Mouse (Mus musculus): ENCODE results near the gene Fzd2. TPM values are rescaled to one million over a fixed set of nuclear protein-coding genes. Genes with fewer than 3 reads are reported as not detected.

Gene Fzd2
- polyA plus RNA-seq, 1 experiment: 66.9 TPM

- Histone ChIP-seq H3K4me3 (no peak overlapping the region), H3K27me3 (ENCODE audit: control insufficient read depth, insufficient read depth, insufficient read length) (no peaks in the 10 kb centered on the region), H3K79me2 (ENCODE audit: control insufficient read depth, insufficient read depth) (no peaks in the 10 kb centered on the region), H3K4me2 (ENCODE audit: low read depth) (peak overlapping the region; percentile 54), H3ac (ENCODE audit: control insufficient read depth, insufficient read length) (no peak overlapping the region), H3K36me3 (ENCODE audit: control insufficient read depth, insufficient read depth) (no peaks in the 10 kb centered on the region)
- TF ChIP-seq TCF3 (IDR thresholded peaks at IDR 0.05; ENCODE audit: insufficient read length, low read depth): peak; percentile 94
- peak; percentile 24 for TF ChIP-seq USF1 (IDR thresholded peaks at IDR 0.05; ENCODE audit: low read depth)
- TF ChIP-seq POLR2A (IDR thresholded peaks at IDR 0.05; ENCODE audit: insufficient read length, low read depth): peak; percentile 55
- TF ChIP-seq MAX (IDR thresholded peaks at IDR 0.05; ENCODE audit: low read depth): peak; percentile 54
- TF ChIP-seq MYOG (IDR thresholded peaks at IDR 0.05; ENCODE audit: control insufficient read depth in 1 of 3, insufficient read depth in 1 of 3, insufficient read length in 2 of 3, low read depth in 2 of 3): peak; percentile 88 to 99 (median 95)
- TF ChIP-seq SRF (IDR thresholded peaks at IDR 0.05; ENCODE audit: control insufficient read depth, insufficient read length, low read depth): no peak
- no peak for TF ChIP-seq POLR2AphosphoS2 (IDR thresholded peaks at IDR 0.05; ENCODE audit: insufficient read length, low read depth)
- TF ChIP-seq TCF12 (IDR thresholded peaks at IDR 0.05; ENCODE audit: insufficient read depth, poor library complexity, severe bottlenecking): peak; percentile 92
- TF ChIP-seq MYOD1 (IDR thresholded peaks at IDR 0.05; ENCODE audit: control insufficient read depth in 1 of 3, insufficient read length in 2 of 3, low read depth in 2 of 3): peak in 2 of 3 experiments; percentile 99
- no peak for TF ChIP-seq CEBPB (IDR thresholded peaks at IDR 0.05; ENCODE audit: insufficient read depth, poor library complexity, severe bottlenecking)
Measured at GRCm38 (mm10) chr11:102636887-102637286, 32.7 kb downstream of the Fzd2 start.

DNA sequence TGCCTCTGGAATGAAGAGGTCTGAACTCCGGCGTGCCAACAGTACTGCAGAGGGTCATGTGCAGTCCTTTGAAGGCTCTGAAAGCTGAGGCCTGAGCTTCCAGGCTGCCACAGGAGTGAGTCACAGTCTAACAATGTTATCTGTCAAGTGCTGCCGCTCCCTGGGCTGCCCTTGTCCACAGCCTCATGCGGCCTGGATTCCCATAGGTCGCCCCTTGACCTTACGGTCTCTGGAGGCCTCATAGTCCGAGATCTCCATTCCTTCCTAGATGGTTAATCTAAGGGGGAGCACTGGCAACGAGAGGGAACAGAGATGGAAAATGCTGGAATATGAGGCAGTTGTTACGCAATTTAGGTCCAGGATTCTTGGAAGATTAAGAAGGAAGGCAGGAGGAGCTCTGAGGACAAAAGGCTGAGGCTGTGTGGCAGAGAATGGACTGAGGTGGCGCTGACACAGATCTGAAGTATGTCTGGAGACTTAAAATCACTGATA is 39.7 kb downstream of the Fzd2 start:
- TF ChIP-seq POLR2A (IDR thresholded peaks at IDR 0.05; ENCODE audit: insufficient read length, low read depth) (peak; percentile 40), MAX (IDR thresholded peaks at IDR 0.05; ENCODE audit: low read depth) (no peak), MYOG (IDR thresholded peaks at IDR 0.05; ENCODE audit: control insufficient read depth in 1 of 3, insufficient read depth in 1 of 3, insufficient read length in 2 of 3, low read depth in 2 of 3) (peak in 1 of 3 experiments; percentile 84), TCF3 (IDR thresholded peaks at IDR 0.05; ENCODE audit: insufficient read length, low read depth) (peak; percentile 36), POLR2AphosphoS2 (IDR thresholded peaks at IDR 0.05; ENCODE audit: insufficient read length, low read depth) (no peak), MYOD1 (IDR thresholded peaks at IDR 0.05; ENCODE audit: control insufficient read depth in 1 of 3, insufficient read length in 2 of 3, low read depth in 2 of 3) (peak in 1 of 3 experiments; percentile 75), CEBPB (IDR thresholded peaks at IDR 0.05; ENCODE audit: insufficient read depth, poor library complexity, severe bottlenecking) (peak; percentile 95), TCF12 (IDR thresholded peaks at IDR 0.05; ENCODE audit: insufficient read depth, poor library complexity, severe bottlenecking) (peak; percentile 64), USF1 (IDR thresholded peaks at IDR 0.05; ENCODE audit: low read depth) (peak; percentile 72)
- peak overlapping the region; percentile 81 for H3K4me2 ChIP-seq (ENCODE audit: low read depth)
- no peaks in the 10 kb centered on the region for H3K36me3 ChIP-seq (ENCODE audit: control insufficient read depth, insufficient read depth)
- H3ac ChIP-seq (ENCODE audit: control insufficient read depth, insufficient read length): no peak overlapping the region
- no peak overlapping the region for H3K4me3 ChIP-seq
- no peaks in the 10 kb centered on the region for H3K79me2 ChIP-seq (ENCODE audit: control insufficient read depth, insufficient read depth)
- H3K27me3 ChIP-seq (ENCODE audit: control insufficient read depth, insufficient read depth, insufficient read length): no peaks in the 10 kb centered on the region

GRCm38 (mm10) chr11:102646226-102646625 is 42.0 kb downstream of the Fzd2 start:
- no peak for TF ChIP-seq MYOG (IDR thresholded peaks at IDR 0.05; ENCODE audit: control insufficient read depth in 1 of 3, insufficient read depth in 1 of 3, insufficient read length in 2 of 3, low read depth in 2 of 3)
- no peak for TF ChIP-seq POLR2AphosphoS2 (IDR thresholded peaks at IDR 0.05; ENCODE audit: insufficient read length, low read depth)
- TF ChIP-seq REST (IDR thresholded peaks at IDR 0.05; ENCODE audit: insufficient read depth, insufficient read length): no peak
- no peak for TF ChIP-seq E2F4 (IDR thresholded peaks at IDR 0.05; ENCODE audit: insufficient read depth)
- TF ChIP-seq POLR2A (IDR thresholded peaks at IDR 0.05; ENCODE audit: insufficient read length, low read depth): no peak
- TF ChIP-seq SRF (IDR thresholded peaks at IDR 0.05; ENCODE audit: control insufficient read depth, insufficient read length, low read depth): no peak
- Histone ChIP-seq H3K79me2 (ENCODE audit: control insufficient read depth, insufficient read depth) (no peaks in the 10 kb centered on the region), H3K4me3 (no peak overlapping the region), H3K27me3 (ENCODE audit: control insufficient read depth, insufficient read depth, insufficient read length) (no peaks in the 10 kb centered on the region), H3ac (ENCODE audit: control insufficient read depth, insufficient read length) (no peak overlapping the region), H3K36me3 (ENCODE audit: control insufficient read depth, insufficient read depth) (no peaks in the 10 kb centered on the region), H3K4me2 (ENCODE audit: low read depth) (no peak overlapping the region)

- no peak for TF ChIP-seq TCF3 (IDR thresholded peaks at IDR 0.05; ENCODE audit: insufficient read length, low read depth)
- TF ChIP-seq USF1 (IDR thresholded peaks at IDR 0.05; ENCODE audit: low read depth): no peak
- no peak for TF ChIP-seq MAX (IDR thresholded peaks at IDR 0.05; ENCODE audit: low read depth)
- TF ChIP-seq E2F4 (IDR thresholded peaks at IDR 0.05; ENCODE audit: insufficient read depth): no peak
- no peak for TF ChIP-seq MYOG (IDR thresholded peaks at IDR 0.05; ENCODE audit: control insufficient read depth in 1 of 3, insufficient read depth in 1 of 3, insufficient read length in 2 of 3, low read depth in 2 of 3)
- no peak for TF ChIP-seq POLR2AphosphoS2 (IDR thresholded peaks at IDR 0.05; ENCODE audit: insufficient read length, low read depth)
- no peak for TF ChIP-seq MYOD1 (IDR thresholded peaks at IDR 0.05; ENCODE audit: control insufficient read depth in 1 of 3, insufficient read length in 2 of 3, low read depth in 2 of 3)
- no peak for TF ChIP-seq POLR2A (IDR thresholded peaks at IDR 0.05; ENCODE audit: insufficient read length, low read depth)
- no peak for TF ChIP-seq REST (IDR thresholded peaks at IDR 0.05; ENCODE audit: insufficient read depth, insufficient read length)
- no peak overlapping the region for H3K4me3 ChIP-seq
- H3ac ChIP-seq (ENCODE audit: control insufficient read depth, insufficient read length): no peak overlapping the region
- H3K36me3 ChIP-seq (ENCODE audit: control insufficient read depth, insufficient read depth): no peaks in the 10 kb centered on the region
- H3K4me2 ChIP-seq (ENCODE audit: low read depth): no peak overlapping the region
- no peaks in the 10 kb centered on the region for H3K27me3 ChIP-seq (ENCODE audit: control insufficient read depth, insufficient read depth, insufficient read length)
- H3K79me2 ChIP-seq (ENCODE audit: control insufficient read depth, insufficient read depth): no peaks in the 10 kb centered on the region
Measured at GRCm38 (mm10) chr11:102647885-102648284, 43.7 kb downstream of the Fzd2 start.

GRCm38 (mm10) chr11:102651381-102651780 is 47.2 kb downstream of the Fzd2 start:
- H3K36me3 ChIP-seq (ENCODE audit: control insufficient read depth, insufficient read depth): no peaks in the 10 kb centered on the region

More at GRCm38 (mm10) chr11:102651381-102651780, 47.2 kb downstream of the Fzd2 start:
- Histone ChIP-seq H3K4me2 (ENCODE audit: low read depth) (no peak overlapping the region), H3ac (ENCODE audit: control insufficient read depth, insufficient read length) (no peak overlapping the region), H3K27me3 (ENCODE audit: control insufficient read depth, insufficient read depth, insufficient read length) (no peaks in the 10 kb centered on the region), H3K4me3 (no peak overlapping the region), H3K79me2 (ENCODE audit: control insufficient read depth, insufficient read depth) (no peaks in the 10 kb centered on the region)
- TF ChIP-seq CEBPB (IDR thresholded peaks at IDR 0.05; ENCODE audit: insufficient read depth, poor library complexity, severe bottlenecking) (no peak), POLR2AphosphoS2 (IDR thresholded peaks at IDR 0.05; ENCODE audit: insufficient read length, low read depth) (no peak), MYOD1 (IDR thresholded peaks at IDR 0.05; ENCODE audit: control insufficient read depth in 1 of 3, insufficient read length in 2 of 3, low read depth in 2 of 3) (no peak), E2F4 (IDR thresholded peaks at IDR 0.05; ENCODE audit: insufficient read depth) (no peak), TCF12 (IDR thresholded peaks at IDR 0.05; ENCODE audit: insufficient read depth, poor library complexity, severe bottlenecking) (no peak), MYOG (IDR thresholded peaks at IDR 0.05; ENCODE audit: control insufficient read depth in 1 of 3, insufficient read depth in 1 of 3, insufficient read length in 2 of 3, low read depth in 2 of 3) (no peak), TCF3 (IDR thresholded peaks at IDR 0.05; ENCODE audit: insufficient read length, low read depth) (no peak), MAX (IDR thresholded peaks at IDR 0.05; ENCODE audit: low read depth) (no peak), REST (IDR thresholded peaks at IDR 0.05; ENCODE audit: insufficient read depth, insufficient read length) (no peak), USF1 (IDR thresholded peaks at IDR 0.05; ENCODE audit: low read depth) (no peak), SRF (IDR thresholded peaks at IDR 0.05; ENCODE audit: control insufficient read depth, insufficient read length, low read depth) (no peak), POLR2A (IDR thresholded peaks at IDR 0.05; ENCODE audit: insufficient read length, low read depth) (no peak)

Measured in myocyte (in vitro differentiated cells).